Mouse (Mus musculus): Measurements from ENCODE around the gene Gm14496. TPM values are rescaled to one million over a fixed set of nuclear protein-coding genes. Genes with fewer than 3 reads are reported as not detected.
"Not testable (repeated sequence)": the region's sequence is repeated elsewhere in the genome, so short reads cannot be mapped to it uniquely, and the experiment has no call there.

Gene Gm14496
- total RNA-seq (2021) = not detected

DNA sequence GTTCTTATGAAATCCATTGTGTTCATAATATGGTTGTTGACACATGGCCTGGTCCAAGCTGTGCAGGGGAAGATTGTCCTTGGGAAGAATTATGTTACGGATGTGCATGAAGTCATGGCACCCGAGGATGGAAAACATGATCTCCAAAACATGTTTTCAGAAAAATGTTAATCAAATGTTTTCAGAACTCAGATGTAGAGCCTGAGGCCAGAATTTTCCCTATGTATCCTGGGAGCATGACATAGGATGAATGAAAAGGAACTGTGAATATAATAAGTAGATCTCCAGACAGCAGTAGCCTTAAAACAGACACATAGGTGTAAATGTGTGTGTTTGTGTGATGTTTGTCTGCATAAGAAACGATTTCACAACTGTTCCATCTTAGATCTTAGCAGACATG lies at the start of gene Gm14496:
Gm14496 (plus strand) TSS at position 301 of the 400 bp plus-strand sequence.
- no peak for DNase-seq (ENCODE audit: low spot score in 2 of 2)
- intact Hi-C loops (cut with DNase I) = no loop called here

DNA sequence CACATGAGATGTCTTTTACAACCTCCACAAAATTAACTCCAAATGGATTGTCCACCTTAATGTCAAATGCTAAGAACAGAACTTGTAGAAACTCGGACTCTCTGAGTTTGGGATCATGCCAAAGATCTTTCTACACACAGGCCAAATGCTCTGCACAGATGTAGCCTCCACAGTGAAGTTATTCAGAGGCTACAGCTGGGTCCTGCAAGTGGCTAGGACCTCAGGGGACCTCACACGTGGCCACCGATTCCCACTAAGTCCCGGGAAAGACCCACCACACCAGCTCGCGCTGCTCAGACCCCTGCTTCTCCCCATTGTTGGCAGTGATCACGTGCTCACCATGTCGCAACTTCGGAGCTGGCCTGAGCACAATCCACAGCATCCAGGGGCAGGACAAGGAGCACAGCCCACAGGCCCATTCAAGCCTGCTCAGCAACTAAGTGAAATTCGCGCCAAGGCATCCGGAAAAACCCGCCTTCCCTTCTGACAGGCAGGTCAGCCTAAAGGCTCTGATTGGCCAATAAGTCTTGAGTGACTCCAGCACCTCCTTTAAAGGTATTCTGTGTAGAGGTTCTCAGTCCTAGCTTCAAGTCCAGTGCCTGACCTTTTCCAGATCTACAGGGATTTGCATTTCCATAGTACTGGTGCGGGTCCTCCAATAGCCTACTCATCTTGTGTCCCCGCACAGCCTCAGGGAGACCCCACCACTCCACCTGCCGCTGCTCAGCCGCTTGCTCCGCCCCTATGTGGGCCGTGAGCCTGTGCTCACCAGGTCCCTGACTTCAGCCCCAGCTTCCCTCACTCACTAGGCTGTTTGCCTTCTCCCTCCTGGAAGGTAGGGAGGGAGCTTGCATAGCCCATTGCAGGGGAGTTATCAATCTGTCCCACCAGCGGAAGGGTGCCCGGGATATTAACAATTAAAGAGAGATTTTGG lies 37.9 kb upstream of the Gm14496 start:
- intact Hi-C loops (cut with DNase I); DNase-seq (ENCODE audit: low spot score in 2 of 2): not testable (repeated sequence)

DNA sequence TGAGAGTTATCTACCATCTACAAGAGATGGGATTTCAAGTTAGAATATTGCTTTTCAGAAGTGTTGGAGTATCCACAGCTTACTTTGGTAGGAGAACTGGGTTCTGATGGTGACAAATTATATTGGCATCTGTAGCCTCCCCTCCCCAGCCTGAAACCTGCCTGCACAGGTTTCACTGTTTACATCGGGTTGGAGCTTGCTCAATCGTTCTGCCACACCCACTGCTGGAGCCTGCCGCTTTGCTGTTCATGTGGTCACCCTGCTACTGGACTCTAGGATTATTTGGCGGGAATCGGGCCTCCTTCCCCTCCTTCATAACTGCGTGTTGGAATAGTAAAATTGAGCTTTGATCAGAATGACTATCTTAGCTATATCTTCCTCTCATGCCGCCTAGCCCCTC lies 22.5 kb upstream of the Gm14496 start:
- DNase-seq (ENCODE audit: low spot score in 2 of 2) = no peak
- intact Hi-C loops (cut with DNase I) = no loop called here

DNA sequence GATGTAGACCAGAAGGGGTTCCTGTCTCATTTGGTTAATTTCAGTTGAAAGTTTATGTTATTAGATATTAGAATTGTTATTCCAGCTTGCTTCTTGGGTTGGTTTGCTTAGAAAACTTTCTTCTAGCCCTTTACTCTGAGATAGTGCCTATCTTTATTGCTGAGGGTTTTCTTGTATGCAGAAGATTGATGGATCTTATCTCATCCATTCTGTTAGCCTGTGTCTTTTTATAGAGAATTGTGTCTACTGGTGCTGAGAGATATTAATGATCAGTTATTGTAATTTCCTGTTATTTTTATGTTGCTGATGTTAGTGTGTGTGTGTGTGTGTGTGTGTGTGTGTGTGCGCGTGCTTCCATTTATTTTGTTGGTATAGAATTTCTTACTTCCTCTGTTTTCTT lies 21.7 kb upstream of the Gm14496 start:
- intact Hi-C loops (cut with DNase I) = no loop called here
- no peak for DNase-seq (ENCODE audit: low spot score in 2 of 2)

DNA sequence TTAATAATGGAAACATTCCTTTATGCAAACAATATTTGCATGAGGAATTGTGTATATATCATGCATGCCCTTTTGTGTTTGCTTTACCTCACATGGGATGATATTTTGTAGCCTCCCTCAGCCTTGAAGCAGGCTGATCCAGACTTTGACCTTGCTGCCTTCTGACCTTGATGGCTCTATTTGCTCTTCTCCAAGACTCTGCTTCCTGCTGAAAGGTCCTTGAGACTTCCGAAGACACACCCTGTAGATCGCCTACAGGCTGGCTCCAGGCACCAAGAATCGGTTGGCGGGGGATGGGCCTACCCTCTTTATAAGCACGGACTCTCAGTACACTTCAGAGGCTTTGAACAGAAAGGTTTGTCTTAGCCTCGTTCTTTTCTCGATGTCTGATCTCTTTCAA lies 9.0 kb upstream of the Gm14496 start:
- intact Hi-C loops (cut with DNase I); DNase-seq (ENCODE audit: low spot score in 2 of 2): not testable (repeated sequence)

Other genes starting within 250 kb of the Gm14496 start
- 10 to 100 TPM; 17.4 to 18.1 TPM for gene Myt1, start 227.8 kb upstream of the Gm14496 start, total RNA-seq (2021)
- 10 to 100 TPM; 78.2 to 95.2 TPM for gene Pcmtd2, start 153.3 kb upstream of the Gm14496 start, total RNA-seq (2021)
- gene Polr3k, start 126.8 kb upstream of the Gm14496 start, total RNA-seq (2021) = 10 to 100 TPM; 30.2 to 33.4 TPM

Data from left cerebral cortex, postnatal 25 days (tissue).